Mouse (Mus musculus): ENCODE measurements around the gene Adgrg3.

DNA sequence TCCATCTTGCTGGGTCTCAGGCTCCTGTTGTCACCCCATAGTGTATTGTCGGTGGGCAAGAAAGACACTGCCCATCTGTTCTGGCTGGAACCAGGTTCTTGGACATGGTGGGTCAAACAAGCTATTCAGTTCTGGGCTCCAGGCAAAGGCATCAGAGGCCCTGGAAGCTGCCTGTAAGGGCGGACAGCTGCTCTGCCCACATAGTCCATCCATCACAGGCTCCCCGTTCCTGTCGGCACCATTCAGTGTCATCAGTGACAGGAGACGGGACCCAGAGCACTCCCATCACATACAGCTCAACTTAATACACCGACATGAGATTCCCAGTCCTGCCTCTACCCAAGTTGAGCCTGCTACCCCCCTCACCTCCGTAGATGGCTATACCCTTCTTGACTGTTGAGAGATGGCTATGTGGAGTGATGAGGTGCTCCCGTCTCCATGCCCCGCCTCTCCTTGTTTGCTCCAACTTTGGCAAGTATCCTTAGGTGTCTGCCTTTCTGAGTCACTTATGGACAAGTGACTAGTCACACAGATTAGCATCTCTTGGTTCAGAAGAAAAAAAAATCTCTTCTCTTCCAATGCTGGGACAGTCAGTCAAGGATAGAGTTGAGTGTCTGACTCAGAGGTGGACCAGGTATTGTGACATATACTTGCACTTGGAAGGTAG is 610 bp downstream of the Adgrg3 start:
- TF ChIP-seq ZNF384 (IDR thresholded peaks at IDR 0.05; ENCODE audit: low read depth, low read length) (no peak), EP300 (IDR thresholded peaks at IDR 0.05; ENCODE audit: low read depth in 1 of 2, low read length in 2 of 2) (no peak), RCOR1 (IDR thresholded peaks at IDR 0.05; ENCODE audit: low read depth, low read length) (no peak), ZC3H11A (IDR thresholded peaks at IDR 0.05; ENCODE audit: low read depth, low read length) (no peak), HCFC1 (IDR thresholded peaks at IDR 0.05; ENCODE audit: low read depth, low read length) (no peak), POLR2A (IDR thresholded peaks at IDR 0.05; ENCODE audit: control insufficient read depth in 1 of 2, insufficient read depth in 1 of 2, low read depth in 1 of 2, low read length in 2 of 2, poor library complexity in 1 of 2) (no peak), CTCF (IDR thresholded peaks at IDR 0.05 in 2 of 3, conservative IDR thresholded peaks at IDR 0.05 in 1 of 3; ENCODE audit: control insufficient read depth in 1 of 3, insufficient read depth in 1 of 3, low read depth in 2 of 3, low read length in 3 of 3, poor library complexity in 1 of 3, severe bottlenecking in 1 of 3) (no peak), USF1 (IDR thresholded peaks at IDR 0.05; ENCODE audit: low read depth, low read length) (no peak), POLR2AphosphoS5 (IDR thresholded peaks at IDR 0.05; ENCODE audit: borderline replicate concordance, low read depth, low read length) (no peak), TCF12 (IDR thresholded peaks at IDR 0.05; ENCODE audit: low read depth, low read length) (no peak)
